ENCODE assay signal across 9 mouse cellular contexts in the genomic region with DNA sequence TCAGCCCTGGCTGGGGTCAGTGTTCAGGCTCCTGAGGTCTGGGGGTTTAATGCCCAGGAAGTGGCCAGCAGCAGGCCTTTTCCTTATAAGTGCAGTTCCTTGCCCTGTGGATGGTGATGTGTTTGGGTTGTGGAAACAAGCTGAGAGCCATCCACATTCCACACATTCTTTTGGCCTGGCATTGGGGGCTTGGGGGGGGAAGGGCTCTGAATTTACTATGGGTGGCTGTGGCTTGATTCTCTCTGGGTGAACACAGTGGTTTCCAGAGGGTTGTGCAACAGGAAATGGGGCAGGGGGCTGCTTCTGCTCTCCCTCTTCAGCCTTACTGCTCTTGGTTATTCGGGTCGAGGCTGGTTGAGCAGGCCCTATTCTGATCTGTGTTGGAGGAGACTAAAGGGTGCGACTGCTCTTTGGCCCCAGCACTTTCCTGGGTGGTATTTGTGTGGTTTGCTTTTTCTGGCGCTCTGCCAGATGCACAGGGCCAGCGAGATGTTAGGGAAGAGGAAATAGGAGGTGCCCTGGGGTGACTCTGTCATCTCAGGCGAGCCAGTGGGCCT. TPM values are rescaled to one million over a fixed set of nuclear protein-coding genes. Genes with fewer than 3 reads are reported as not detected.
A peak's percentile ranks its signal among the peaks of the same experiment; 100 is the strongest.
DNase-seq lines count a peak whose midpoint lies in the region; ATAC-seq lines count a peak whose summit lies in the region.
"Had no signal": no experiment of that assay in that cellular context is flagged by ENCODE, and none has a peak within 500 bp of the region (broad histone marks: within the 10 kb centered on the region; RNA-seq: fewer than 3 reads in every experiment).

No protein-coding gene starts in this region.

- intact Hi-C loops in heart, postnatal 14 days (cut with DNase I) = no loop called here

- no peaks in the 10 kb centered on the region for H3K9me3 ChIP-seq in heart, embryonic 11.5 days (replicated peaks; ENCODE audit: control insufficient read depth, low read length)
- no peaks in the 10 kb centered on the region for H3K9me3 ChIP-seq in liver, embryonic 12.5 days (replicated peaks)
- H3K9me3 ChIP-seq in stomach, embryonic 15.5 days = no peaks in the 10 kb centered on the region

- H3K4me2 ChIP-seq in heart, embryonic 11.5 days = peak overlapping the region; percentile 3; the same call in 1 of the 2 replicates
- no peak overlapping the region for H3K4me2 ChIP-seq in liver, embryonic 12.5 days
- H3K4me2 ChIP-seq in stomach, embryonic 15.5 days = no peak overlapping the region

- peaks cover 66% of the 10 kb centered on the region for H3K4me1 ChIP-seq in heart, embryonic 11.5 days (ENCODE audit: control insufficient read depth, insufficient read depth, low read length)
- peaks cover 27% of the 10 kb centered on the region for H3K4me1 ChIP-seq in liver, embryonic 12.5 days
- H3K4me1 ChIP-seq in stomach, embryonic 15.5 days = peaks cover 37% of the 10 kb centered on the region

- H3K27me3 ChIP-seq in heart, embryonic 11.5 days (ENCODE audit: control insufficient read depth, insufficient read depth, low read length) = no peaks in the 10 kb centered on the region
- H3K27me3 ChIP-seq in liver, embryonic 12.5 days (replicated peaks) = no peaks in the 10 kb centered on the region
- no peaks in the 10 kb centered on the region for H3K27me3 ChIP-seq in stomach, embryonic 15.5 days (replicated peaks)

- peak; percentile 55; the same call in 1 of the 2 replicates for ATAC-seq in heart, embryonic 11.5 days (replicated peaks; ENCODE audit: insufficient number of reproducible peaks, low FRiP score, low TSS enrichment)
- ATAC-seq in liver, embryonic 12.5 days = peak; percentile 51; the same call in 1 of the 2 replicates
- peak; percentile 72; the same call in 1 of the 2 replicates for ATAC-seq in stomach, embryonic 15.5 days (ENCODE audit: insufficient read depth, low FRiP score, low read depth)
- no peak for ATAC-seq in erythroblast, adult 5-6 weeks (replicated peaks; ENCODE audit: low FRiP score, poor library complexity, severe bottlenecking)

- no peak overlapping the region for H3K4me3 ChIP-seq in heart, embryonic 11.5 days (ENCODE audit: low read depth, low read length)
- no peak overlapping the region for H3K4me3 ChIP-seq in liver, embryonic 12.5 days
- no peak overlapping the region for H3K4me3 ChIP-seq in stomach, embryonic 15.5 days (replicated peaks)

- H3K27ac ChIP-seq in heart, embryonic 11.5 days (ENCODE audit: low read depth, low read length) = peak overlapping the region; percentile 95
- peak overlapping the region; percentile 62 for H3K27ac ChIP-seq in liver, embryonic 12.5 days
- H3K27ac ChIP-seq in stomach, embryonic 15.5 days = peak overlapping the region; percentile 78

- peaks cover 3% of the 10 kb centered on the region; the same call in 1 of the 2 replicates for H3K36me3 ChIP-seq in heart, embryonic 11.5 days (ENCODE audit: control insufficient read depth, insufficient read depth, low read length)
- no peaks in the 10 kb centered on the region for H3K36me3 ChIP-seq in liver, embryonic 12.5 days
- H3K36me3 ChIP-seq in stomach, embryonic 15.5 days = no peaks in the 10 kb centered on the region

- WGBS in heart, embryonic 11.5 days (ENCODE audit: insufficient replicate concordance) = 7% methylated on average over 6 of the region's 6 CpGs
- 5% methylated on average over 6 of the region's 6 CpGs for WGBS in liver, embryonic 12.5 days (ENCODE audit: insufficient replicate concordance)
- 14% methylated on average over 6 of the region's 6 CpGs for WGBS in stomach, embryonic 15.5 days

- peak overlapping the region; percentile 54 for H3K9ac ChIP-seq in heart, embryonic 11.5 days (ENCODE audit: low read depth, low read length)
- H3K9ac ChIP-seq in liver, embryonic 12.5 days = no peak overlapping the region
- H3K9ac ChIP-seq in stomach, embryonic 15.5 days = no peak overlapping the region

- DNase-seq in heart, postnatal 14 days = no peak
- peak; percentile 52 for DNase-seq in R1 (ENCODE audit: low read depth, low spot score)
- peak; percentile 46 for DNase-seq in induced T-regulatory cell, adult 2 months (ENCODE audit: low read depth)
- no peak for DNase-seq in layer of hippocampus, adult 9-10 months (ENCODE audit: low spot score)

RNA-seq across cellular contexts. Expression of gene Sh3bp4, which starts 38.2 kb away (rescaled TPM):
- polyA plus RNA-seq in heart, embryonic 11.5 days (2014; fragmentation: Nextera tagmentation; extraction: Ambion mirVana) = 15.3 and 25.2 TPM in 2 replicates
- total RNA-seq in heart, postnatal 14 days (2021) = 10 to 100 TPM; 15.5 to 17.1 TPM
- polyA plus RNA-seq in liver, embryonic 12.5 days (2016; fragmentation: Nextera tagmentation; extraction: Ambion mirVana) = 1.7 and 2.3 TPM in 2 replicates
- 18.4 and 19.8 TPM in 2 replicates for polyA plus RNA-seq in stomach, embryonic 15.5 days (2015; fragmentation: Nextera tagmentation; extraction: Ambion mirVana)
- 0.21 TPM in 1 of 2 replicates, not detected in the other for total RNA-seq in erythroblast, adult 5-6 weeks (2015; ENCODE audit: low replicate concordance)
- 0.51 TPM in 1 of 2 replicates, not detected in the other for total RNA-seq in erythroblast, adult 5-6 weeks (2017; ENCODE audit: low replicate concordance)
- total RNA-seq: neutrophil, adult 5-6 weeks had no signal

Comparison
In these comparisons a context has a peak if more than half of its experiments do, and no peak if none do; other contexts are left out.
1. DNase-seq: peak in R1 (single experiment) and induced T-regulatory cell, adult 2 months (single experiment); none in heart, postnatal 14 days (0 of 2) and layer of hippocampus, adult 9-10 months (single experiment).
2. Peak in every context shown above with its lines, with median percentiles within 50 percentile points of each other: H3K27ac ChIP-seq.